Mouse (Mus musculus): ENCODE measurements at regions not wholly inside any gene's neighbourhood (a gene's known extent, or its start where the extent isn't known, plus 50 kb on each side); places are given as distances from the start of the nearest gene placed in this dataset.
"Not testable (repeated sequence)": the region's sequence is repeated elsewhere in the genome, so short reads cannot be mapped to it uniquely, and the experiment has no call there.

GRCm38 (mm10) chr7:113045613-113046159, 91.9 kb downstream of the Rassf10 start:
- TF ChIP-seq POLR2A, CTCF (IDR thresholded peaks at IDR 0.05; ENCODE audit: extremely low read depth, insufficient read depth, low read length): not testable (repeated sequence)
